Mouse (Mus musculus): ENCODE data around the gene Tnfrsf4. TPM values are rescaled to one million over a fixed set of nuclear protein-coding genes. Genes with fewer than 3 reads are reported as not detected.

The Tnfrsf4 gene
- polyA plus RNA-seq, 1 experiment = 20.7 TPM

- 36% methylated on average over 2 of the region's 2 CpGs for WGBS
- no peaks in the 10 kb centered on the region for H3K27me3 ChIP-seq (ENCODE audit: control insufficient read depth, insufficient read depth, low read length)
- no peak for DNase-seq (ENCODE audit: low read depth in 1 of 2, low spot score in 2 of 2)
- no peaks in the 10 kb centered on the region for H3K4me1 ChIP-seq (ENCODE audit: control insufficient read depth, insufficient read depth, insufficient read length)
- H3K36me3 ChIP-seq (ENCODE audit: control insufficient read depth, insufficient read depth, low read length) = no peaks in the 10 kb centered on the region
- no peak overlapping the region for H3K27ac ChIP-seq (ENCODE audit: insufficient read depth, low read length)
- no peak for TF ChIP-seq POLR2A (IDR thresholded peaks at IDR 0.05; ENCODE audit: low read depth, low read length)
- TF ChIP-seq CTCF (IDR thresholded peaks at IDR 0.05; ENCODE audit: extremely low read depth, insufficient read depth, insufficient read length, insufficient replicate concordance) = no peak
- no peak overlapping the region for H3K4me3 ChIP-seq (ENCODE audit: extremely low read depth, insufficient read depth, insufficient read length)
These were observed 29.9 kb upstream of the Tnfrsf4 start for GRCm38 (mm10) chr4:155983788-155984187.

DNA sequence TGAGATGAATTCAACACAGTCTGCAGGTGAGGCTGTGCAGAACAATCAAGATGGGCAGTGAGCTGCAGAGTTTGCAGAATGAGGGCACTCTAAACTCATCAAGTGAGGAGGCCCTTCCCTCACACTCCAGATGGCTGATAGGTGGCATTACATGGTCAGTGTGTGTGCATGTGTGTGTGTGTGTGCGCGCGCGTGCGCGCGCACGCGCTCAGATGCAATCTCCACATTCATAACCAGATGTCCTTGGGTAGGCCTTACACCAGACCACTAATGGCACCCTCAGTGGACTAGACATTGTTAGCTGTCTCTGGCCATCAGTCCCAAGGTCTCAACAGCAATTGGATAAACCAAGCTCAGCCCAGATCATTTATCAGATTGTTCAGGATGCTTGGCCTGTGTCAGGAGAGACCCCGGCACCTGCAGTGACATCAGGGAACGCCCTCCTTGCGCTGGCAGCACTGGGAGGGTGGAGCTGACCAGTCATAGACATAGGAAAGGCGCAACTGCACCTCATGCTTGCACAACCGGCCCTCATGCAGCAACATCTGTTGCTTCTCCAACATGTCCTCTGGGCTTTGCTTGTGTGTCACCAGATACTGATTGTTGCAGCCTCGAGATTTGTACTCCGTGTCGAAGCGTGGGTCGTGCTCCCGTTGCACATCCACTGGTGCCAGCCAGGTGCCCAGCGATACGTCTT, 22.3 kb upstream of the Tnfrsf4 start:
- WGBS = 77% methylated on average over 22 of the region's 22 CpGs
- no peak for DNase-seq (ENCODE audit: low read depth in 1 of 2, low spot score in 2 of 2)
- Histone ChIP-seq H3K4me1 (ENCODE audit: control insufficient read depth, insufficient read depth, insufficient read length) (peaks cover 15% of the 10 kb centered on the region), H3K27me3 (ENCODE audit: control insufficient read depth, insufficient read depth, low read length) (no peaks in the 10 kb centered on the region), H3K4me3 (ENCODE audit: extremely low read depth, insufficient read depth, insufficient read length) (peak overlapping the region; percentile 97; the same call in 1 of the 2 replicates), H3K36me3 (ENCODE audit: control insufficient read depth, insufficient read depth, low read length) (peaks cover 4% of the 10 kb centered on the region; the same call in 1 of the 2 replicates), H3K27ac (ENCODE audit: insufficient read depth, low read length) (no peak overlapping the region; the same call in 1 of the 2 replicates)
- TF ChIP-seq POLR2A (IDR thresholded peaks at IDR 0.05; ENCODE audit: low read depth, low read length) = no peak
- no peak for TF ChIP-seq CTCF (IDR thresholded peaks at IDR 0.05; ENCODE audit: extremely low read depth, insufficient read depth, insufficient read length, insufficient replicate concordance)

DNA sequence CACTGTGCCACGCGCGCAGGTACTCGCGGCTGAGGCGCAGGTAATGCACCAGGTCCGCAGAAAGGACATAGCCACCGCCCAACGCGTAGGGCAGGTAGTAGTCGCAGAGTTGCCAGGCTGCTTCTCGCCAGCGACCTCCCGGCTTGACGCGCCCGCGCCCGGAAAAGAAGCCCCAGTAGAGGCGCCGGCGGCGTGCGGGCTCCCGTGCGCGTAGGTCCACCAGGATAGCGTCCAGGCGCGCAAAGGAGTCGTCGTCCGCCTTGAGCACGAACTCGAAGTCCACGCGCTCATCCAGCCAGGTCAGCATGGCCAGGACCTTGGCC, 21.8 kb upstream of the Tnfrsf4 start:
- WGBS = 19% methylated on average over 37 of the region's 37 CpGs
- Histone ChIP-seq H3K27ac (ENCODE audit: insufficient read depth, low read length) (peak overlapping the region; percentile 99), H3K27me3 (ENCODE audit: control insufficient read depth, insufficient read depth, low read length) (no peaks in the 10 kb centered on the region), H3K36me3 (ENCODE audit: control insufficient read depth, insufficient read depth, low read length) (peaks cover 6% of the 10 kb centered on the region; the same call in 1 of the 2 replicates), H3K4me3 (ENCODE audit: extremely low read depth, insufficient read depth, insufficient read length) (peak overlapping the region; percentile 97), H3K4me1 (ENCODE audit: control insufficient read depth, insufficient read depth, insufficient read length) (peaks cover 15% of the 10 kb centered on the region)
- no peak for DNase-seq (ENCODE audit: low read depth in 1 of 2, low spot score in 2 of 2)
- no peak for TF ChIP-seq CTCF (IDR thresholded peaks at IDR 0.05; ENCODE audit: extremely low read depth, insufficient read depth, insufficient read length, insufficient replicate concordance)
- TF ChIP-seq POLR2A (IDR thresholded peaks at IDR 0.05; ENCODE audit: low read depth, low read length) = no peak

- Histone ChIP-seq H3K36me3 (ENCODE audit: control insufficient read depth, insufficient read depth, low read length) (peaks cover 10% of the 10 kb centered on the region), H3K27ac (ENCODE audit: insufficient read depth, low read length) (peak within 1 kb of the TSS; percentile 99), H3K27me3 (ENCODE audit: control insufficient read depth, insufficient read depth, low read length) (no peaks in the 10 kb centered on the region), H3K4me3 (ENCODE audit: extremely low read depth, insufficient read depth, insufficient read length) (peak within 1 kb of the TSS; percentile 97), H3K4me1 (ENCODE audit: control insufficient read depth, insufficient read depth, insufficient read length) (peaks cover 15% of the 10 kb centered on the region)
- WGBS = under 1% methylated on average over 99 of the region's 99 CpGs
- TF ChIP-seq CTCF (IDR thresholded peaks at IDR 0.05; ENCODE audit: extremely low read depth, insufficient read depth, insufficient read length, insufficient replicate concordance) (peak; percentile 75; the same call in 1 of the 2 replicates), POLR2A (IDR thresholded peaks at IDR 0.05; ENCODE audit: low read depth, low read length) (no peak; the same call in 1 of the 2 replicates)
- DNase-seq (ENCODE audit: low read depth in 1 of 2, low spot score in 2 of 2) = peak; percentile 77 to 83
These were observed 21.3 kb upstream of the Tnfrsf4 start, which contains the start of the genes B3galt6 and Sdf4 for GRCm38 (mm10) chr4:155992241-155992905. Gene B3galt6 (minus strand): TSS chr4:155992649. Gene Sdf4 (plus strand): TSS chr4:155992872.

DNA sequence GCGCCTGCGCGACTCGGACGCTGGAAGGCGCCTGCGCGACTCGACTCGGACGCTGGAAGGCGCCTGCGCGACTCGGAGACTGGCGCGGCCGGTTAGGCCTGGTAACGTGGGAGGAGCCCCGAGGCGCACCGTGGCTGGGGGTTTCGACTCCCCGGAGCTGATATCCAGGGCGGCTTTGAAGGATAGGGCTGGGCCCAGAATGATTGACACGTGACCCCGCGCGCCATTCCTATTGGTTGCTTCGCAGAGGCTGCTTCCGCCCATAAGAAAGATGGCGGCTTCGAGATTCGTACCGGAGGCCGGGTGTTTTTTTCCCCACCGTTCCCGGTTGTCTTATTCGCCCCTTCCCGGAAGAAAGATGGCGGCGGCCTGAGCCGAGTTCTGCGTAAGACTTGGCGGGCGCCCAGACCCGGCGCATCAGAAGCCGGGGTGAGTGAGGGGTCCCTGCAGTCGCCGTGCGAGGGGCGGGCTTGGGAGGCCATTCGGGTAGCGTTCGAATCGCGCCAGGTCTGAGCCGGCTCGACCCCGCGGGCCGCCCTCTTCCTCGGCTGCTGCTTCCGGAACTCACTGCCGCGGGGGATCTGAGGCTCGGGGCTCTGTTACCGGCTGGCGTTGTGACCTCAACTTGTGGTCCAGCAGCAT, 20.6 kb upstream of the Tnfrsf4 start:
- Histone ChIP-seq H3K27ac (ENCODE audit: insufficient read depth, low read length) (peak overlapping the region; percentile 98), H3K4me1 (ENCODE audit: control insufficient read depth, insufficient read depth, insufficient read length) (peaks cover 15% of the 10 kb centered on the region), H3K27me3 (ENCODE audit: control insufficient read depth, insufficient read depth, low read length) (no peaks in the 10 kb centered on the region), H3K4me3 (ENCODE audit: extremely low read depth, insufficient read depth, insufficient read length) (peak overlapping the region; percentile 95), H3K36me3 (ENCODE audit: control insufficient read depth, insufficient read depth, low read length) (peaks cover 11% of the 10 kb centered on the region)
- TF ChIP-seq POLR2A (IDR thresholded peaks at IDR 0.05; ENCODE audit: low read depth, low read length) (0 out of 2 replicates have a peak, but pooled peaks have one; percentile 33), CTCF (IDR thresholded peaks at IDR 0.05; ENCODE audit: extremely low read depth, insufficient read depth, insufficient read length, insufficient replicate concordance) (no peak)
- DNase-seq (ENCODE audit: low read depth in 1 of 2, low spot score in 2 of 2) = peak; percentile 89
- WGBS = under 1% methylated on average over 70 of the region's 70 CpGs

GRCm38 (mm10) chr4:155993606-155994005, 20.0 kb upstream of the Tnfrsf4 start:
- WGBS = 3% methylated on average over 15 of the region's 15 CpGs
- TF ChIP-seq CTCF (IDR thresholded peaks at IDR 0.05; ENCODE audit: extremely low read depth, insufficient read depth, insufficient read length, insufficient replicate concordance) (no peak), POLR2A (IDR thresholded peaks at IDR 0.05; ENCODE audit: low read depth, low read length) (no peak)
- Histone ChIP-seq H3K4me3 (ENCODE audit: extremely low read depth, insufficient read depth, insufficient read length) (peak overlapping the region; percentile 95), H3K27ac (ENCODE audit: insufficient read depth, low read length) (peak overlapping the region; percentile 98), H3K36me3 (ENCODE audit: control insufficient read depth, insufficient read depth, low read length) (peaks cover 11% of the 10 kb centered on the region), H3K4me1 (ENCODE audit: control insufficient read depth, insufficient read depth, insufficient read length) (peaks cover 15% of the 10 kb centered on the region), H3K27me3 (ENCODE audit: control insufficient read depth, insufficient read depth, low read length) (no peaks in the 10 kb centered on the region)
- DNase-seq (ENCODE audit: low read depth in 1 of 2, low spot score in 2 of 2) = no peak

Measured in spleen, adult 2 months (tissue).